Mouse (Mus musculus): Measurements from ENCODE around the gene Tmem156. TPM values are rescaled to one million over a fixed set of nuclear protein-coding genes. Genes with fewer than 3 reads are reported as not detected.

The Tmem156 gene
- polyA plus RNA-seq, 2 experiments: 0.55 to 0.61 TPM

DNA sequence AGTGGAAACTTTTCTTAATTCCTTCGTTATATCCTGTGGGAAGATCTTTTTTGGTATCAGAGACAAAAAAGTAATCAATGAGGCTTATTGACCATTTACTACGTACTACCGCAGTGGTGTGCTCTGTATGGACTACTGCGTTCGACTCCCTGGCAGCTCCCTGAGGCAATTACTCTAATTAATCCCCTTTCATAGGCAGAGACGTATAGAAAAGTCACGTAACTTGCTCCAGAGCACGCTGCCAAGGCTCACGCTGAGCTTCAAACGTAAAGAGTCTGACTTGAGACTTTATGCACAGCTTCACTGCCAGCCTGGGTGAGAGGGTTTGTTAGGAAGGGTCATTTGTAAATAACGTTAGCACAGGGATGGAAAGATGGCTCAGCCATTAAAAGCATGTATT, 8.1 kb upstream of the Tmem156 start:
- WGBS (ENCODE audit: insufficient replicate concordance): 79% methylated on average over 11 of the region's 11 CpGs
- Histone ChIP-seq H3K4me1 (replicated peaks; ENCODE audit: control insufficient read depth in 2 of 2, insufficient read depth in 2 of 2, low read length in 1 of 2) (peaks cover 6 to 26% of the 10 kb centered on the region in 2 experiments; a peak in 3 of 4 replicates), H3K27me3 (ENCODE audit: control insufficient read depth, insufficient read depth, low read length) (no peaks in the 10 kb centered on the region), H3K36me3 (replicated peaks; ENCODE audit: control insufficient read depth, insufficient read depth, low read depth) (no peaks in the 10 kb centered on the region), H3K4me2 (ENCODE audit: low read depth) (no peak overlapping the region), H3K27ac (no peak overlapping the region), H3K4me3 (ENCODE audit: insufficient read depth in 1 of 2, low read depth in 2 of 2, low read length in 2 of 2) (no peak overlapping the region), H3K9me3 (ENCODE audit: control insufficient read depth, low read length) (no peaks in the 10 kb centered on the region), H3K9ac (replicated peaks) (no peak overlapping the region)
- no peak for DNase-seq (ENCODE audit: low read depth in 3 of 3, low spot score in 3 of 3)
- TF ChIP-seq EP300 (IDR thresholded peaks at IDR 0.05; ENCODE audit: low read depth) (no peak), CTCF (IDR thresholded peaks at IDR 0.05; ENCODE audit: low read depth) (no peak)
- ATAC-seq (ENCODE audit: insufficient read depth): no peak

GRCm38 (mm10) chr5:65097457-65097856, 5.5 kb upstream of the Tmem156 start:
- no peaks in the 10 kb centered on the region for H3K9me3 ChIP-seq (ENCODE audit: control insufficient read depth, low read length)
- 60% methylated on average over 5 of the region's 5 CpGs for WGBS (ENCODE audit: insufficient replicate concordance)
- no peak overlapping the region for H3K27ac ChIP-seq
- no peak overlapping the region for H3K4me2 ChIP-seq (ENCODE audit: low read depth)
- DNase-seq (ENCODE audit: low read depth in 3 of 3, low spot score in 3 of 3) (no peak), ATAC-seq (ENCODE audit: insufficient read depth) (no peak)
- TF ChIP-seq CTCF (IDR thresholded peaks at IDR 0.05; ENCODE audit: low read depth) (no peak), EP300 (IDR thresholded peaks at IDR 0.05; ENCODE audit: low read depth) (no peak)
- H3K36me3 ChIP-seq (replicated peaks; ENCODE audit: control insufficient read depth, insufficient read depth, low read depth): no peaks in the 10 kb centered on the region
- peaks cover 6 to 18% of the 10 kb centered on the region in 2 experiments; a peak in 3 of 4 replicates for H3K4me1 ChIP-seq (replicated peaks; ENCODE audit: control insufficient read depth in 2 of 2, insufficient read depth in 2 of 2, low read length in 1 of 2)
- H3K27me3 ChIP-seq (ENCODE audit: control insufficient read depth, insufficient read depth, low read length): no peaks in the 10 kb centered on the region
- H3K9ac ChIP-seq (replicated peaks): no peak overlapping the region
- H3K4me3 ChIP-seq (ENCODE audit: insufficient read depth in 1 of 2, low read depth in 2 of 2, low read length in 2 of 2): no peak overlapping the region

GRCm38 (mm10) chr5:65096805-65097204, 4.9 kb upstream of the Tmem156 start:
- Histone ChIP-seq H3K27me3 (ENCODE audit: control insufficient read depth, insufficient read depth, low read length) (no peaks in the 10 kb centered on the region), H3K4me2 (ENCODE audit: low read depth) (no peak overlapping the region), H3K9ac (replicated peaks) (no peak overlapping the region), H3K36me3 (replicated peaks; ENCODE audit: control insufficient read depth, insufficient read depth, low read depth) (no peaks in the 10 kb centered on the region), H3K27ac (no peak overlapping the region), H3K9me3 (ENCODE audit: control insufficient read depth, low read length) (no peaks in the 10 kb centered on the region), H3K4me1 (replicated peaks; ENCODE audit: control insufficient read depth in 2 of 2, insufficient read depth in 2 of 2, low read length in 1 of 2) (peaks cover 5 to 13% of the 10 kb centered on the region in 2 experiments; a peak in 3 of 4 replicates), H3K4me3 (ENCODE audit: insufficient read depth in 1 of 2, low read depth in 2 of 2, low read length in 2 of 2) (no peak overlapping the region)
- WGBS (ENCODE audit: insufficient replicate concordance): 43% methylated on average over 3 of the region's 3 CpGs
- no peak for TF ChIP-seq EP300 (IDR thresholded peaks at IDR 0.05; ENCODE audit: low read depth)
- no peak for TF ChIP-seq CTCF (IDR thresholded peaks at IDR 0.05; ENCODE audit: low read depth)
- ATAC-seq (ENCODE audit: insufficient read depth) (no peak), DNase-seq (ENCODE audit: low read depth in 3 of 3, low spot score in 3 of 3) (no peak)

DNA sequence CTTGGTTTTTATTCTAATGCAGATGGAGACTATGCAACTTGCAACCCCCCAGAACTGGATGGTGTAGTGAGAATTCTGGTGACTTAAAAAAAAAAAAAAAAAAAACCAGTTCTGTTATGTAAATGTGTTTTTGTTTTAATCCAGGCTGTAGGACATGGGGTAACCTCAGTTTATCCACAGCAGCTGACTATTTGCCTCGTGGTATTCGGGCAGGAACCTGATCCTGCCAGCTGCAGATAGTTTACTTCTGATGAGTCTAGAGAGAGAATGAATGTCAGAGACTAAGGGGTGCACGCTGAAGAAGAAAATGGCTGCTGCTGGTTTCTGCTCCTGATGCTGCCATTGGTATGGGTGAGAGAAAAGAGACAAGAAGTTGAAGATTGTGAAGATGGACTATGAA, 4.2 kb upstream of the Tmem156 start:
- TF ChIP-seq CTCF (IDR thresholded peaks at IDR 0.05; ENCODE audit: low read depth): no peak
- no peak for TF ChIP-seq EP300 (IDR thresholded peaks at IDR 0.05; ENCODE audit: low read depth)
- Histone ChIP-seq H3K4me2 (ENCODE audit: low read depth) (no peak overlapping the region), H3K4me3 (ENCODE audit: insufficient read depth in 1 of 2, low read depth in 2 of 2, low read length in 2 of 2) (no peak overlapping the region), H3K27me3 (ENCODE audit: control insufficient read depth, insufficient read depth, low read length) (no peaks in the 10 kb centered on the region), H3K36me3 (replicated peaks; ENCODE audit: control insufficient read depth, insufficient read depth, low read depth) (no peaks in the 10 kb centered on the region), H3K4me1 (replicated peaks; ENCODE audit: control insufficient read depth in 2 of 2, insufficient read depth in 2 of 2, low read length in 1 of 2) (peaks cover 0 to 7% of the 10 kb centered on the region in 2 experiments; a peak in 2 of 4 replicates), H3K9ac (replicated peaks) (no peak overlapping the region), H3K27ac (no peak overlapping the region), H3K9me3 (ENCODE audit: control insufficient read depth, low read length) (no peaks in the 10 kb centered on the region)
- 61% methylated on average over 3 of the region's 3 CpGs for WGBS (ENCODE audit: insufficient replicate concordance)
- DNase-seq (ENCODE audit: low read depth in 3 of 3, low spot score in 3 of 3) (no peak), ATAC-seq (ENCODE audit: insufficient read depth) (no peak)

GRCm38 (mm10) chr5:65094902-65095545, 3.1 kb upstream of the Tmem156 start:
- H3K4me2 ChIP-seq (ENCODE audit: low read depth): no peak overlapping the region
- no peak overlapping the region for H3K27ac ChIP-seq
- peaks cover 0 to 5% of the 10 kb centered on the region in 2 experiments; a peak in 1 of 4 replicates for H3K4me1 ChIP-seq (replicated peaks; ENCODE audit: control insufficient read depth in 2 of 2, insufficient read depth in 2 of 2, low read length in 1 of 2)
- DNase-seq (ENCODE audit: low read depth in 3 of 3, low spot score in 3 of 3): no peak
- no peaks in the 10 kb centered on the region for H3K36me3 ChIP-seq (replicated peaks; ENCODE audit: control insufficient read depth, insufficient read depth, low read depth)
- H3K9ac ChIP-seq (replicated peaks): no peak overlapping the region
- ATAC-seq (ENCODE audit: insufficient read depth): no peak
- WGBS (ENCODE audit: insufficient replicate concordance): 56% methylated on average over 7 of the region's 7 CpGs
- H3K9me3 ChIP-seq (ENCODE audit: control insufficient read depth, low read length): no peaks in the 10 kb centered on the region
- TF ChIP-seq EP300 (IDR thresholded peaks at IDR 0.05; ENCODE audit: low read depth): no peak
- no peak for TF ChIP-seq CTCF (IDR thresholded peaks at IDR 0.05; ENCODE audit: low read depth)
- no peaks in the 10 kb centered on the region for H3K27me3 ChIP-seq (ENCODE audit: control insufficient read depth, insufficient read depth, low read length)
- H3K4me3 ChIP-seq (ENCODE audit: insufficient read depth in 1 of 2, low read depth in 2 of 2, low read length in 2 of 2): no peak overlapping the region
